Mouse (Mus musculus) hindbrain, embryonic 16.5 days (tissue): Measurements from ENCODE around the gene Col2a1. TPM values are rescaled to one million over a fixed set of nuclear protein-coding genes. Genes with fewer than 3 reads are reported as not detected.
A peak's percentile ranks its signal among the peaks of the same experiment; 100 is the strongest.

Source experiments
- ATAC-seq: fragments of 200-750 bp; cut with Nextera tagmentation; 2 replicates; pipeline ENCODE4 v1.8.0; 2017; ENCODE audit warnings: moderate TSS enrichment, moderate library complexity
- H3K27ac ChIP-seq: fragments of 300-500 bp; sonication (generic); 2 replicates; pipeline ENCODE4 v1.5.1; 2014; ENCODE audit warnings: low read depth, mild to moderate bottlenecking, control low read depth, low read length, moderate library complexity
- H3K27me3 ChIP-seq: fragments of 300-500 bp; sonication (generic); replicated peaks from 2 replicates; pipeline ENCODE4 v1.6.1; 2014; ENCODE audit warnings: low read length; ENCODE audit not compliant: control insufficient read depth, insufficient read depth
- H3K36me3 ChIP-seq: fragments of 300-500 bp; sonication (generic); 2 replicates; pipeline ENCODE4 v1.6.1; 2014; ENCODE audit warnings: mild to moderate bottlenecking, low read length, moderate library complexity, mixed read lengths; ENCODE audit not compliant: control insufficient read depth, insufficient read depth
- H3K4me1 ChIP-seq: fragments of 300-500 bp; sonication (generic); 2 replicates; pipeline ENCODE4 v1.6.1; 2014; ENCODE audit warnings: low read depth, low read length; ENCODE audit not compliant: control insufficient read depth, insufficient read depth
- H3K4me2 ChIP-seq: fragments of 300-500 bp; sonication (generic); 2 replicates; pipeline ENCODE4 v1.6.1; 2014; ENCODE audit warnings: mild to moderate bottlenecking, low read length, control low read depth, moderate library complexity
- H3K4me3 ChIP-seq: fragments of 300-500 bp; sonication (generic); 2 replicates; pipeline ENCODE4 v1.5.1; 2014; ENCODE audit warnings: mild to moderate bottlenecking, low read length, control low read depth, moderate library complexity
- H3K9ac ChIP-seq: fragments of 300-500 bp; sonication (generic); 2 replicates; pipeline ENCODE4 v1.6.1; 2014; ENCODE audit warnings: low read depth, mild to moderate bottlenecking, control low read depth, low read length, moderate library complexity
- H3K9me3 ChIP-seq: fragments of 300-500 bp; sonication (generic); 2 replicates; pipeline ENCODE4 v1.6.1; 2014; ENCODE audit warnings: mild to moderate bottlenecking, low read length, moderate library complexity; ENCODE audit not compliant: control insufficient read depth
- WGBS: fragments of 180-500 bp; shearing (Covaris S2); extraction: QIAGEN DNeasy Blood & Tissue Kit; methylation state at CpG from one replicate; pipeline ENCODE4 v1.1.7; 2014; 5-methylcytosine and 5-hydroxymethylcytosine counted together
- polyA plus RNA-seq: library from polyadenylated mRNA; unstranded; fragments of >200 nt; fragmentation: Nextera tagmentation; extraction: Ambion mirVana; gene quantifications from 2 replicates; pipeline ENCODE4 v1.2.1, GENCODE M21; 2015

The Col2a1 gene
- polyA plus RNA-seq: 11.9 and 43.4 TPM in 2 replicates

GRCm38 (mm10) chr15:98003822-98004739, at the start of gene Col2a1:
Gene Col2a1 (minus strand): TSS chr15:98004695.
- Histone ChIP-seq H3K27me3 (peaks cover 17% of the 10 kb centered on the region), H3K4me1 (peaks cover 39% of the 10 kb centered on the region), H3K27ac (no peak within 1 kb of the TSS)

GRCm38 (mm10) chr15:98051685-98052084, 47.2 kb upstream of the Col2a1 start:
- ATAC-seq: no peak
- Histone ChIP-seq H3K27me3 (no peaks in the 10 kb centered on the region), H3K9me3 (no peaks in the 10 kb centered on the region), H3K27ac (no peak overlapping the region), H3K4me2 (no peak overlapping the region), H3K4me1 (no peaks in the 10 kb centered on the region), H3K9ac (no peak overlapping the region), H3K4me3 (no peak overlapping the region), H3K36me3 (peaks cover 20% of the 10 kb centered on the region)
- WGBS: 92% methylated on average over 5 of the region's 5 CpGs

More at GRCm38 (mm10) chr15:98003822-98004739, at the start of gene Col2a1:
- Histone ChIP-seq H3K4me2 (peak within 1 kb of the TSS; percentile 91), H3K36me3 (no peaks in the 10 kb centered on the region), H3K4me3 (peak within 1 kb of the TSS; percentile 49), H3K9ac (peak within 1 kb of the TSS; percentile 64), H3K9me3 (no peaks in the 10 kb centered on the region)
- ATAC-seq: peak; percentile 28; the same call in 1 of the 2 replicates
- 2% methylated on average over 50 of the region's 59 CpGs for whole genome bisulfite sequencing

GRCm38 (mm10) chr15:98048918-98049700, 44.6 kb upstream of the Col2a1 start:
- Histone ChIP-seq H3K27ac (no peak overlapping the region), H3K4me2 (no peak overlapping the region), H3K4me3 (no peak overlapping the region), H3K9ac (no peak overlapping the region), H3K27me3 (no peaks in the 10 kb centered on the region), H3K4me1 (no peaks in the 10 kb centered on the region), H3K9me3 (no peaks in the 10 kb centered on the region; the same call in 1 of the 2 replicates), H3K36me3 (peaks cover 36% of the 10 kb centered on the region)
- 87% methylated on average over 13 of the region's 13 CpGs for WGBS
- no peak for ATAC-seq

GRCm38 (mm10) chr15:98044387-98044786, 39.9 kb upstream of the Col2a1 start:
- ATAC-seq: no peak
- Histone ChIP-seq H3K4me1 (no peaks in the 10 kb centered on the region), H3K4me3 (no peak overlapping the region), H3K4me2 (no peak overlapping the region), H3K27ac (no peak overlapping the region), H3K9ac (no peak overlapping the region), H3K27me3 (no peaks in the 10 kb centered on the region), H3K36me3 (peaks cover 33% of the 10 kb centered on the region), H3K9me3 (no peaks in the 10 kb centered on the region; the same call in 1 of the 2 replicates)
- 96% methylated on average over 5 of the region's 5 CpGs for WGBS

- H3K4me1 ChIP-seq: no peaks in the 10 kb centered on the region
- H3K4me2 ChIP-seq: no peak overlapping the region
- no peak overlapping the region for H3K9ac ChIP-seq
- H3K36me3 ChIP-seq: peaks cover 33% of the 10 kb centered on the region
- H3K4me3 ChIP-seq: no peak overlapping the region
- ATAC-seq: no peak
- H3K27me3 ChIP-seq: no peaks in the 10 kb centered on the region
- WGBS: 96% methylated on average over 6 of the region's 6 CpGs
- H3K9me3 ChIP-seq: no peaks in the 10 kb centered on the region; the same call in 1 of the 2 replicates
- no peak overlapping the region for H3K27ac ChIP-seq
Observed at GRCm38 (mm10) chr15:98043967-98044366, 39.5 kb upstream of the Col2a1 start.

GRCm38 (mm10) chr15:98042508-98042907, 38.0 kb upstream of the Col2a1 start:
- Histone ChIP-seq H3K4me2 (no peak overlapping the region), H3K9me3 (no peaks in the 10 kb centered on the region; the same call in 1 of the 2 replicates), H3K36me3 (peaks cover 26% of the 10 kb centered on the region), H3K9ac (no peak overlapping the region), H3K27ac (no peak overlapping the region), H3K4me1 (no peaks in the 10 kb centered on the region), H3K27me3 (no peaks in the 10 kb centered on the region), H3K4me3 (no peak overlapping the region)
- ATAC-seq: no peak
- WGBS: 90% methylated on average over 12 of the region's 12 CpGs

GRCm38 (mm10) chr15:98039682-98040081, 35.2 kb upstream of the Col2a1 start:
- H3K4me3 ChIP-seq: no peak overlapping the region
- no peaks in the 10 kb centered on the region for H3K27me3 ChIP-seq
- H3K9me3 ChIP-seq: no peaks in the 10 kb centered on the region; the same call in 1 of the 2 replicates
- no peak overlapping the region for H3K9ac ChIP-seq
- ATAC-seq: no peak
- H3K27ac ChIP-seq: no peak overlapping the region
- no peaks in the 10 kb centered on the region for H3K4me1 ChIP-seq
- H3K4me2 ChIP-seq: no peak overlapping the region
- H3K36me3 ChIP-seq: peaks cover 16% of the 10 kb centered on the region
- WGBS: 95% methylated on average over 10 of the region's 10 CpGs

- H3K4me3 ChIP-seq: no peak overlapping the region
- peaks cover 11% of the 10 kb centered on the region; the same call in 1 of the 2 replicates for H3K36me3 ChIP-seq
- H3K4me1 ChIP-seq: no peaks in the 10 kb centered on the region
- ATAC-seq: no peak
- no peak overlapping the region for H3K4me2 ChIP-seq
- H3K9me3 ChIP-seq: no peaks in the 10 kb centered on the region
- WGBS: 98% methylated on average over 5 of the region's 5 CpGs
- no peaks in the 10 kb centered on the region for H3K27me3 ChIP-seq
- no peak overlapping the region for H3K27ac ChIP-seq
- no peak overlapping the region for H3K9ac ChIP-seq
Observed at GRCm38 (mm10) chr15:98036578-98036977, 32.1 kb upstream of the Col2a1 start.
